Mouse (Mus musculus) spleen, adult 2 months (tissue): ENCODE data around the gene Nkx6-2. TPM values are rescaled to one million over a fixed set of nuclear protein-coding genes. Genes with fewer than 3 reads are reported as not detected.

Experiments used
- DNase-seq, 2 experiments: peaks; one replicate each; pipeline versions ENCODE4 v3.0.0 to v3.0.0-alpha.2; 2012 to 2021; ENCODE audit warnings: low spot score in 2 of 2, low read depth in 1 of 2
- H3K27ac ChIP-seq: fragments of 200-500 bp; 2 replicates; pipeline ENCODE4 v1.5.1; 2012; ENCODE audit warnings: low read length, inconsistent platforms; ENCODE audit not compliant: insufficient read depth
- H3K27me3 ChIP-seq: fragments of 200-500 bp; 2 replicates; pipeline ENCODE4 v1.6.1; 2012; ENCODE audit warnings: mild to moderate bottlenecking, moderate library complexity, low read length, inconsistent platforms; ENCODE audit not compliant: control insufficient read depth, insufficient read depth
- H3K36me3 ChIP-seq: fragments of 200-500 bp; 2 replicates; pipeline ENCODE4 v1.6.1; 2012; ENCODE audit warnings: mild to moderate bottlenecking, low read length, inconsistent platforms; ENCODE audit not compliant: control insufficient read depth, insufficient read depth
- H3K4me1 ChIP-seq: fragments of 200-500 bp; 2 replicates; pipeline ENCODE4 v1.6.1; 2011; ENCODE audit warnings: inconsistent platforms; ENCODE audit not compliant: control insufficient read depth, insufficient read depth, insufficient read length
- H3K4me3 ChIP-seq: fragments of 200-500 bp; 2 replicates; pipeline ENCODE4 v1.5.1; 2011; ENCODE audit warnings: mild to moderate bottlenecking, inconsistent platforms; ENCODE audit not compliant: insufficient read depth, insufficient read length; ENCODE audit errors: extremely low read depth
- CTCF ChIP-seq: fragments of 200-500 bp; IDR thresholded peaks from 2 replicates; pipeline ENCODE4 v1.5.1; 2011; ENCODE audit warnings: mild to moderate bottlenecking, inconsistent platforms; ENCODE audit not compliant: insufficient read depth, insufficient read length, insufficient replicate concordance; ENCODE audit errors: extremely low read depth
- POLR2A ChIP-seq: fragments of 200-500 bp; IDR thresholded peaks from 2 replicates; pipeline ENCODE4 v1.6.1; 2011; ENCODE audit warnings: low read depth, low read length, inconsistent platforms
- WGBS: fragments of 180-500 bp; shearing (Covaris S2); methylation state at CpG from one replicate; pipeline ENCODE4 v1.1.7; 2018; 5-methylcytosine and 5-hydroxymethylcytosine counted together
- polyA plus RNA-seq: library from polyadenylated mRNA; depleted of rRNA; stranded (reverse); fragments of >200 nt; gene quantifications from 2 replicates; pipeline ENCODE4 v1.2.3, GENCODE M21; 2012

The Nkx6-2 gene
- polyA plus RNA-seq, 1 experiment: 0.08 TPM

DNA sequence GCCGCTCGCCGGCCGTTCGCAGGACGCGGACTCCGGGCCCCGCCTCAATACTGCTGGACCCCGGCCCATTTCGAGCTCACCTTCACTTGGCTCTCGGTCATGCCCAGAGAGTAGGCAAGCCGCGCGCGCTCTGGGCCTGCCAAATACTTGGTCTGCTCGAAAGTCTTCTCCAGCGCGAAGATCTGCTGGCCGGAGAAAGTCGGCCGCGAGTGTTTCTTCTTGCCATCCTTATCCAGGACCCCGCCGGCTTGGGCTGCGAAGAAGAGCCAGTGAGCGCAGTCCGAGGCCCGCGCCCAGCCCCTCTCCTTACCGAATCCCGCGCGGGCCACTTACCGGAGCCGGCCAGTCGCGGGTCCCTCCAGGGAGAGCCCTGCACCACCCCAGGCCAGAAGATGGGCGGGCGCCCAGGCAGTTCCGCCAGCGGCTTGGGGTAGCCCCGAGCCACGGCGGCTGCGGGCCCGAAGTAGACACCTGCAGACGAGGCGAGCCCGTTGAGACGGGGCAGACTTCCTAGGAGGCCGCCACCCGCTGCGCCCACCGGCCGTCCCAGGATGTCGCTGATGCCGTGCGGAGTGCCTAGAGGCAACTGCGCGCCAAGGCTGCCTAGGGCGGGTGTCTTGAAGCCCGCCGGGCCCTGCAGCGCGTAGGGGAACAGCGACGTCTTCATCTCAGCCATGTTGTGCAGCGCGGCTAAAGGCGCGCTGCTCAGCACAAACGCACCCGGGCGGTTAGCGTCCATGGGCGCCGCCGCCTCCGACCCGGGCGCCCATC lies 611 bp downstream of the Nkx6-2 start:
- WGBS: 4% methylated on average over 82 of the region's 82 CpGs
- H3K27ac ChIP-seq: no peak overlapping the region
- peaks cover 22% of the 10 kb centered on the region for H3K27me3 ChIP-seq
- no peak overlapping the region for H3K4me3 ChIP-seq
- TF ChIP-seq POLR2A (no peak), CTCF (no peak)
- H3K4me1 ChIP-seq: peaks cover 2% of the 10 kb centered on the region; the same call in 1 of the 2 replicates
- peaks cover 16% of the 10 kb centered on the region for H3K36me3 ChIP-seq
- no peak for DNase-seq

DNA sequence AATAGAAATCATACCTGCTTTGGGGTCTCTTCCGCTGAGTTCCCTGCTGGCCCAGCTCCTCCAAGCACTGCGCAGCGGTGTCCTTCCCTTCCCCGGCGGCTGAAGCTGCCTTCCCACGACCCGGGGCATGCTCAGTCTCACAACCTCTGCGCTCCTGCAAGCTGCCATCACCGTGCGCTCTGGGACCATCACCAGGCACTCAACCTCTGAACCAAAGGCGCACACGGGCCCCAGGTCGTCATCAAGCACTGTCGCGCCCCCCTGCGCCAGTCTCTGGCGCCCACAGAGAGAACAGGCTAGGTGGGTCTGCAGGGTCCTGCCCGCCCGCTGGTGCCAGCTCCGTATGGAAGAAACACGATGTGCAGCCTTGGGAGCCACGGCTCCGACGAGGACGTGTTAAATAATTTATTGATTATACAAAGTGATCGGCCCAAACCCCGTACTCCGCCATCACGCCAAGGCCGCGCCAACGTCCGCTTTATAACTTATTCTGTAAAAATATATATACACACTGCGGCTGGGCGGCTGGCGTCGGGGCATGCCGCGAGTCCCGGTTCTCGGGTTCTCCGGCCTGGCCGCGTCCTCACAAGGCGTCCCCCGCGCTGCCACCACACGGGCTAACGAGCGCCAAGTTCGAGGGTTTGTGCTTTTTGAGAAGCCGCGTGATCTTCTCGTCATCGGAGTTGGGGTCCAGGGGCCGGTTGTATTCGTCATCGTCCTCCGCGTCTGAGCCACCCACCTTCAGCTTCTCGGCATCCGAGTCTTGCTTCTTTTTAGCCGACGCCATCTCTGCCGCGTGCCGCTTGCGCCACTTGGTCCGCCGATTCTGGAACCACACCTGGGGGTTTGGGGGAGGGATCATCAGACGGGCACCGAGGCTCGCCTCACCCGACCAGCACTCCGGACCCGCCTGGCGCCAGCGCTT lies 1.5 kb downstream of the Nkx6-2 start:
- Histone ChIP-seq H3K4me1 (peaks cover 2% of the 10 kb centered on the region; the same call in 1 of the 2 replicates), H3K27ac (no peak overlapping the region), H3K36me3 (peaks cover 20% of the 10 kb centered on the region), H3K4me3 (no peak overlapping the region), H3K27me3 (peaks cover 20% of the 10 kb centered on the region)
- DNase-seq: no peak
- no peak for TF ChIP-seq CTCF
- no peak for TF ChIP-seq POLR2A
- 10% methylated on average over 78 of the region's 78 CpGs for WGBS

DNA sequence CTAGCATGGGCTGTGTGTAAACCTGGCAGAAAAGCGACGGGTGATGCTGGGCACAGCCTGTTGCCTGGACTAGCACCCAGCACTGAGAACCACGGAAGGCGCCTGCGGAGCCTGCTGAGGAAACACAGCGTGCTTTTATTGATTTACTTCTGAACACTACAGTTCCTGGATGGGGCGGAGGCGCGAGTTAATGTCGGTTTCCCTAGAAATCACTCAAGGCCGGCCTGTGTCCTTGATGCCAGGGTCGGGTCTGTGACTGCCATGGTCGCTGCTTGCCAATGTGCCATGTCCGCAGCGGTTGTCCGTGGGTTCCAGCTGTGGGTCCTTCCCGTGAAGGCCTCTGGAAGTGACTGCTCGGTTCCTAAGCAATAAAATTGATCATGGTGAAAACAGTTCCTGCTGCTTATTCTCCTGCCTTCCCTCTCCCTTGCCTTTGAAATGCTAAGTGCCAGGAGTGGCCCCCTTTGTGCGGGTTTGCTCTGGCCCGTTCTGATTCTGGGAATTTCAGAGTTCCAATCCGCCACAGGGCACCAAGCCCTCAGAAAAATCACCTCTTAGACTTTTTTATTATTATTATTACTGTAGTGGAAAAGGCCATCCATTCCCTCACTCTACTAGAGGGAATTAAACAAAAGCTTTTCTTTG lies 3.2 kb downstream of the Nkx6-2 start:
- no peak for DNase-seq
- H3K4me3 ChIP-seq: no peak overlapping the region
- TF ChIP-seq CTCF (no peak), POLR2A (no peak)
- WGBS: 90% methylated on average over 21 of the region's 21 CpGs
- peaks cover 2% of the 10 kb centered on the region; the same call in 1 of the 2 replicates for H3K4me1 ChIP-seq
- H3K27me3 ChIP-seq: peaks cover 16% of the 10 kb centered on the region
- H3K36me3 ChIP-seq: peaks cover 26% of the 10 kb centered on the region
- H3K27ac ChIP-seq: no peak overlapping the region

DNA sequence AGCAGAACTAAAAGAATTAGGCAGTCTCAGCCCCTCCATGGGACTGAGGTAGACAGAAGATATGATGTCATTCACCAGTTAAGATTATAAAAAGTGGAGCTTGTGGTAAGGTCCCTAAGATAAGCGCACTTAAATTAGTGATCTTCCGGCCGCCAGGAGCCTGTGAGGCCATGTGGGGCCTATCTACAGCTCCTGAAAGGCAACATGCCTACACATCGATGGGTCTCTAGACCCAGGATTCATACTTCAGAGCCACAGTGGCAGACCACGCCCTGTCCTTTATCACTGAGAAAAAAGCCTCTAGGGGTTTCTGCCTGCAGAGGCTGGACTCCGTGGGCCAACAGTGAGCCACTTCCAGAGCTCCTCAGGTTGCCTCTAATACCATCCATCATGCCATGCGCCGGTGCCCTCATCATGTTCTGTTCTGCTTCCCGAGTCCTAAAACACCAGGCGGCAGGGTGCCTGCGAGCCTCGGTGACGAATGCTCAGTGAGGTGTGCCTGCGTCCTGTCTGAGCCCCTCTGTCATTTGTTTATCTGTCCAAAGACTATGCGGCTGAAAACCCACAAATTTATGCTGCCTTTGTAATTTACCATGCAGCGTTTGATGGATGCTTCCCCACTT lies 6.4 kb downstream of the Nkx6-2 start:
- H3K4me1 ChIP-seq: no peaks in the 10 kb centered on the region
- peaks cover 27% of the 10 kb centered on the region for H3K36me3 ChIP-seq
- H3K4me3 ChIP-seq: no peak overlapping the region
- no peak for DNase-seq
- no peak overlapping the region for H3K27ac ChIP-seq
- WGBS: 89% methylated on average over 16 of the region's 16 CpGs
- TF ChIP-seq CTCF (no peak), POLR2A (no peak)
- no peaks in the 10 kb centered on the region; the same call in 1 of the 2 replicates for H3K27me3 ChIP-seq

DNA sequence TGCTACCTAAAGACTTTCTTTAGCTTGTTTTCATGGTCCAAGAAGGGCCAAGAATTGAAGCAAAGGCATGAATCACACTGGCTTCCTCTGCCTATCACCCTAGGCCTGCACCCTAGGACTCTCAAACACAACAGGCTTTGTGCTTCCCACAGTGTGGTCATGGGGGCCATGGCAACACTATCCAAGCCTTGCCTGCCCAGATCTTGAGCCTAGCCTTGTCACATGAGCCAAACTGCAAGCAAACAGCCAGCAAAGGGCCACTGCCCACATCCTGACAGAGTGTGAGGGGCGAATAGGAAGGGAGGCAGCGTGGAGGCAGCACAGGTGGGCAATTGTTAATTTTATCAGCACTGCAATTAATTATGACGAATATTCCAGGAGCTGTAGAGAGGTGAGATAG lies 9.9 kb downstream of the Nkx6-2 start:
- no peaks in the 10 kb centered on the region for H3K27me3 ChIP-seq
- 65% methylated on average over 3 of the region's 3 CpGs for WGBS
- H3K4me1 ChIP-seq: no peaks in the 10 kb centered on the region
- H3K27ac ChIP-seq: no peak overlapping the region
- no peak for TF ChIP-seq POLR2A
- TF ChIP-seq CTCF: no peak
- no peak overlapping the region for H3K4me3 ChIP-seq
- DNase-seq: no peak
- H3K36me3 ChIP-seq: peaks cover 16% of the 10 kb centered on the region

DNA sequence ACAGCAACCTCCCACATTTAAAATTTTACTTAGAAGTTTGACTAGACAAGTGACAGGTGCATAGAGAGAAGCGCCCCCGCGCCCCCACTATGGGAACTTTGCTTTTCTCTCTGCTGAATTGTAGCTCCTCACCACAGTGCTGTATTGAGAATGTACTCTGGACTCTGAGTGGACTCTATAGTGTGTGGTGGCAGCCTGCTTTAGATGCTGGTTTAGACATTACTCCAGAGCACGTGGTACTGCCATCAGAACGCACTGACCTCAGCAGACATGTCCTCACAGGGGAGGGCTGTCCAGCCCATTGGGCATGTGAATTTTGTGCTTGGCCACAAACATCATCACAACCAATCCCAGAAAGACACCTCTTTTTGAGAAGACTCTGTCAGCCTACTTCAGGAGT lies 11.8 kb downstream of the Nkx6-2 start:
- no peaks in the 10 kb centered on the region for H3K27me3 ChIP-seq
- no peak overlapping the region for H3K27ac ChIP-seq
- no peak for TF ChIP-seq POLR2A
- TF ChIP-seq CTCF: no peak
- no peak overlapping the region for H3K4me3 ChIP-seq
- 94% methylated on average over 5 of the region's 5 CpGs for WGBS
- DNase-seq: no peak
- no peaks in the 10 kb centered on the region for H3K4me1 ChIP-seq
- H3K36me3 ChIP-seq: peaks cover 8% of the 10 kb centered on the region
